Mouse (Mus musculus) spleen, postnatal 4 days (tissue): Measurements from ENCODE around the gene Gm14548.
A peak's percentile ranks its signal among the peaks of the same experiment; 100 is the strongest.
"Not testable (repeated sequence)": the region's sequence is repeated elsewhere in the genome, so short reads cannot be mapped to it uniquely, and the experiment has no call there.

ENCODE experiments used
- DNase-seq, 2 experiments: peaks; one replicate each; pipeline ENCODE4 v3.0.0; 2022; ENCODE audit warnings: low spot score in 2 of 2

Gm14548 gene

GRCm38 (mm10) chr7:3898036-3898590 lies at the start of gene Gm14548:
Gm14548 (minus strand) TSS chr7:3898120.
- peak in 1 of 2 experiments; percentile 34 for DNase-seq

- DNase-seq: no peak
These were observed 48.2 kb upstream of the Gm14548 start for GRCm38 (mm10) chr7:3946117-3946516.

DNA sequence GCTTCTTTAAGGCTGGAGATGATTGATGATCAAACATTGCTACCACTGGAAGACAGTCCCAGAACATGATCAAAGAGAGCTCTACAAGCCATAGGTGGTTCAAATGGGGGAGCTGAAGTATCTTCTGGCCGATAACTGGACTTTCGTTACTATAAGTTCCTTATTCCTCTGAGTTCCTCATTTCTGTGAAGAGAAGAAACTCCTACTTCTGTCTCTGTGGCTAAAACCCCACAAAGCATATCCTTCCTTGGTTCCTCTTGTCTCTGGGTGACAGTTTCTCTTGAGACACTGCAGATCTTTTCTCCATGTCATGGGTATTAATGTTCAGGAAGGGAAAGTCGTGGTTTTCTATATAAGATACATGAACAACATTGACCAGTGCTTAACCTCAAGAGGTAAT lies 43.0 kb upstream of the Gm14548 start:
- no peak for DNase-seq

DNA sequence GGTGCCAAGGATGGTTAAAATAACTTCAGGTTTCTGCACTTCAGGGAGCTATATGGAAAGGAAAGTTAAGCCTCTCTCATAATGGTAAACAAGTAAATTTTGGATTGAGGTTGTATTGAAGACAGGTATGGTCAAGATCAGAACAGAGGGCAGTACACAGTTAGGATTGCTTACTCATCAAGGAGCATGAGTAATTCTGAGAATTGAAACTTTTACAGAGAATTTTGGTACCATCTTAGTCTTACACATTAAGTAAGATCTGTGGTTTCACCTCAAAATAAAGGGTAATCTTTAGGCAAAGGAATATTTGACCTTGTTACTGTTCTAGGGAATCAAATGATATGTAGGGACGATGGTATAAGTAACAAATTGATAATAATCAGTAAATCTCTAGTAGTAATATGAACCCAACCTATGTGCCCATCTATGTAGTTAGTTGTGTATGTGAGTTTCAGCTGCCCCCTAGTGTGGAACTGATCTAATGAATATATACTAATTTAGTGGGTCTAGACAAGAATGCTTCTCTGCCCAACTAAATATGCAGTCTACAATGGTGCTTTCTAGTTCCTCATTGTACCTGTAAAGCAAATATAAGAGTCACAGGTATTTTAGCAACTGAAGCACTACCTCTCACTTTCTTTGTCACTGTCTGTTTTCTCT lies 42.1 kb upstream of the Gm14548 start:
- DNase-seq: no peak

- peak in 1 of 2 experiments; percentile 18 for DNase-seq
These were observed 37.6 kb upstream of the Gm14548 start for GRCm38 (mm10) chr7:3935473-3935872.

DNA sequence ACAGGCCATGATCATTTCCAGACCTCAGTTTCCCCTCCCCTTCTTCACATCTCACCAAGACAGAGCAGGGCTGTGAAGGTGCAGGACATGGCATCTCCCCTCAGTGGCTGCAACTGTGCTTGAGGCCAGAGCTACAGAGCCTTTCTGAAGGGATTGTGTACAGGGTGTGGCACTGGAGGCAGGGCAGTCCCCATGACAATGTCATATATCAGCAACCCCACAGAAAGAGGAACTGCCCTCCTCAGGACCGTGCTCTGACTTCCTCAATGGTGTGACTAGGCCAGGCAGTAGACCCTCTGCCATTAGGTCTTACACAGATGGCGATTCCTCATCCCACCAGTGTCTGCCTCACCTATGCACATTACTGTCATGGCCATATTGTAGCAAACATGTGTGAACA lies 17.5 kb upstream of the Gm14548 start, which contains the start of gene Lilra6:
Gene Lilra6 (minus strand): TSS at position 117 of the 400 bp plus-strand sequence.
- DNase-seq: not testable (repeated sequence)

DNA sequence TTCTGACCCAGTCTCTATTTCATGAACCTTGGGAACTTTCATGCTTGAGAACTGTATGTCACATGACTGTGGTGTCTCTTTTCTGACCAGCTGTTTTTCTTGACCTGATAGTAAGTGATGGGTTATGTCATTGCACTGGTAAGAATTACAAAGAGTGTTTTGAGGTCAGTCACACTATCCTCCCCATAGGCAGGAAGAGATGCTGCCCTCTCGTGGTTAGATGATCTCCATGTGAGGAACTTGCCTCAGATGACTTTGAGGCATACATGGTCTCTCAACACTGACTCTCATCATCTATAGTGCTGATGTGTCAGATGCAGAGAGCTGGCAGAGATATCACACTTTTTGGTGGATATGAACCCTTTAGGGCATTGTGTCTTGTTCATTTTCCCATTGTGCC lies 5.8 kb upstream of the Gm14548 start:
- DNase-seq: no peak

DNA sequence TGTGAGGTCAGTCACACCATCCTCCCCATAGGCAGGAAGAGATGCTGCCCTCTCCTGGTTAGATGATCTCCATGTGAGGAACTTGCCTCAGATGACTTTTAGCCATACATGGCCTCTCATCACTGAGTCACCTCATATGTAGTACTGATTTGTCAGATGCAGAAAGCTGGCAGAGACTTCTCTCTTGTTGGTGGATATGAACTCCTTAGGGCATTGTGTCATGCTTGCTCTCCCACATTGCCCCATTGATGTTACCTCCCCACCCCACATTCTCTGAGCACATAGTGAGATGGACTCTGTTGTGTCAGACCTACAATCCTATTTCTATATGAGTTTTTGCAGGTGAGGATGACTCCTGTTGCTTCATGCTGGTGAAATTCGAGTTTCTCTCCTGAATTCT lies 22.9 kb downstream of the Gm14548 start:
- DNase-seq: not testable (repeated sequence)

DNA sequence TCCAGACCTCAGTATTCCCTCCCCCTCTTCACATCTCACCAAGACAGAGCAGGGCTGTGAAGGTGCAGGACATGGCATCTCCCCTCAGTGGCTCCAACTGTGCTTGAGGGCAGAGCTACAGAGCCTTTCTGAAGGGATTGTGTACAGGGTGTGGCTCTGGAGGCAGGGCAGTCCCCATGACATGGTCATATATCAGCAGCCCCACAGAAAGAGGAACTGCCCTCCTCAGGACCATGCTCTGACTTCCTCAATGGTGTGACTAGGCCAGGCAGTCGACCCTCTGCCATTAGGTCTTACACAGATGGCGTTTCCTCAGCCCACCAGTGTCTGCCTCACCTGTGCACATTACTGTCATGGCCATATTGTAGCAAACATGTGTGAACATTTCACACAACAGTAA lies 53.0 kb downstream of the Gm14548 start, which contains the start of gene Pira2:
Gene Pira2 (minus strand): TSS at position 101 of the 400 bp plus-strand sequence.
- DNase-seq: not testable (repeated sequence)

- not testable (repeated sequence) for DNase-seq
These were observed 60.1 kb downstream of the Gm14548 start for GRCm38 (mm10) chr7:3837854-3838253.
